Mouse (Mus musculus) cerebellum, adult 2 months (tissue): Measurements from ENCODE around the gene Glo1.

Experiments
- CTCF ChIP-seq: fragments of 200-500 bp; IDR thresholded peaks from 2 replicates; pipeline ENCODE4 v1.5.1; 2011; ENCODE audit warnings: low read depth, mild to moderate bottlenecking, control low read depth, low read length, moderate library complexity, borderline replicate concordance; ENCODE audit not compliant: insufficient read depth
- POLR2A ChIP-seq: fragments of 200-500 bp; IDR thresholded peaks from 2 replicates; pipeline ENCODE4 v1.6.1; 2011; ENCODE audit warnings: low read length, control low read depth, borderline replicate concordance; ENCODE audit not compliant: insufficient read depth

- TF ChIP-seq POLR2A (no peak), CTCF (no peak)
Measured at GRCm38 (mm10) chr17:30563484-30564075, 63.1 kb downstream of the Glo1 start.
